Mouse (Mus musculus) hindbrain, postnatal 0 days (tissue): ENCODE measurements at regions not wholly inside any gene's neighbourhood (a gene's known extent, or its start where the extent isn't known, plus 50 kb on each side); places are given as distances from the start of the nearest gene placed in this dataset.

Experiments
- ATAC-seq: fragments of 200-750 bp; cut with Nextera tagmentation; 2 replicates; pipeline ENCODE4 v1.8.0; 2017; ENCODE audit warnings: mild to moderate bottlenecking, moderate TSS enrichment, moderate library complexity
- DNase-seq: peaks from one replicate; pipeline ENCODE4 v3.0.0-alpha.2; 2015; ENCODE audit warnings: low spot score
- H3K27ac ChIP-seq: fragments of 300-500 bp; sonication (generic); 2 replicates; pipeline ENCODE4 v1.5.1; 2014; ENCODE audit warnings: mild to moderate bottlenecking
- H3K27me3 ChIP-seq: fragments of 300-500 bp; sonication (generic); 2 replicates; pipeline ENCODE4 v1.6.1; 2014; ENCODE audit warnings: low read length, mixed read lengths; ENCODE audit not compliant: insufficient read depth
- H3K36me3 ChIP-seq: fragments of 300-500 bp; sonication (generic); 2 replicates; pipeline ENCODE4 v1.6.1; 2014; ENCODE audit warnings: low read length, mixed read lengths; ENCODE audit not compliant: insufficient read depth
- H3K4me1 ChIP-seq: fragments of 300-500 bp; sonication (generic); 2 replicates; pipeline ENCODE4 v1.6.1; 2014; ENCODE audit warnings: antibody characterized with exemption, low read length, mixed read lengths; ENCODE audit not compliant: insufficient read depth
- H3K4me2 ChIP-seq: fragments of 300-500 bp; sonication (generic); 2 replicates; pipeline ENCODE4 v1.6.1; 2014; ENCODE audit warnings: low read depth, mild to moderate bottlenecking, low read length, moderate library complexity, mixed read lengths
- H3K4me3 ChIP-seq: fragments of 300-500 bp; sonication (generic); 2 replicates; pipeline ENCODE4 v1.5.1; 2014; ENCODE audit warnings: low read length
- H3K9ac ChIP-seq: fragments of 300-500 bp; sonication (generic); replicated peaks from 2 replicates; pipeline ENCODE4 v1.6.1; 2014; ENCODE audit warnings: mild to moderate bottlenecking, low read length, moderate library complexity, mixed read lengths
- H3K9me3 ChIP-seq: fragments of 300-500 bp; sonication (generic); 2 replicates; pipeline ENCODE4 v1.6.1; 2016; ENCODE audit warnings: low read length, mixed read lengths
- CTCF ChIP-seq: IDR thresholded peaks from 2 replicates; pipeline ENCODE4 v1.5.1; 2016; ENCODE audit warnings: antibody characterized with exemption, control low read depth, low read depth
- WGBS: fragments of 180-500 bp; shearing (Covaris S2); extraction: QIAGEN DNeasy Blood & Tissue Kit; methylation state at CpG from one replicate; pipeline ENCODE4 v1.1.7; 2014; 5-methylcytosine and 5-hydroxymethylcytosine counted together

GRCm38 (mm10) chr3:142940874-142941273 is 59.1 kb upstream of the Pkn2 start:
- Histone ChIP-seq H3K9me3 (no peaks in the 10 kb centered on the region), H3K36me3 (no peaks in the 10 kb centered on the region), H3K4me2 (no peak overlapping the region), H3K4me1 (no peaks in the 10 kb centered on the region), H3K9ac (no peak overlapping the region), H3K4me3 (no peak overlapping the region), H3K27ac (no peak overlapping the region), H3K27me3 (no peaks in the 10 kb centered on the region)
- ATAC-seq = no peak
- DNase-seq = no peak
- WGBS = 77% methylated on average over 5 of the region's 5 CpGs
- TF ChIP-seq CTCF = no peak

- 80% methylated on average over 1 of the region's 1 CpGs for WGBS
- no peak for TF ChIP-seq CTCF
- H3K9me3 ChIP-seq = no peaks in the 10 kb centered on the region
These were observed 58.0 kb upstream of the Pkn2 start for GRCm38 (mm10) chr3:142939773-142940172.

GRCm38 (mm10) chr3:142935949-142936348 is 54.1 kb upstream of the Pkn2 start:
- H3K9ac ChIP-seq = no peak overlapping the region
- DNase-seq (no peak), ATAC-seq (no peak)
- H3K36me3 ChIP-seq = no peaks in the 10 kb centered on the region
- 63% methylated on average over 5 of the region's 5 CpGs for WGBS
- H3K4me1 ChIP-seq = no peaks in the 10 kb centered on the region
- TF ChIP-seq CTCF = no peak
- H3K27ac ChIP-seq = no peak overlapping the region
- H3K9me3 ChIP-seq = no peaks in the 10 kb centered on the region
- no peak overlapping the region for H3K4me2 ChIP-seq
- H3K27me3 ChIP-seq = no peaks in the 10 kb centered on the region
- no peak overlapping the region for H3K4me3 ChIP-seq

More at GRCm38 (mm10) chr3:142939773-142940172, 58.0 kb upstream of the Pkn2 start:
- Histone ChIP-seq H3K4me1 (no peaks in the 10 kb centered on the region), H3K9ac (no peak overlapping the region), H3K4me3 (no peak overlapping the region), H3K27ac (no peak overlapping the region), H3K4me2 (no peak overlapping the region), H3K36me3 (no peaks in the 10 kb centered on the region), H3K27me3 (no peaks in the 10 kb centered on the region)
- ATAC-seq (no peak), DNase-seq (no peak)

GRCm38 (mm10) chr3:142934326-142934725 is 52.5 kb upstream of the Pkn2 start:
- H3K9ac ChIP-seq = no peak overlapping the region
- 0 out of 2 replicates have a peak, but pooled peaks have one; percentile 18 for ATAC-seq
- no peaks in the 10 kb centered on the region for H3K9me3 ChIP-seq
- no peak overlapping the region for H3K4me3 ChIP-seq
- no peak for TF ChIP-seq CTCF
- no peak overlapping the region for H3K27ac ChIP-seq
- no peaks in the 10 kb centered on the region for H3K27me3 ChIP-seq
- WGBS = 73% methylated on average over 5 of the region's 5 CpGs
- H3K4me1 ChIP-seq = no peaks in the 10 kb centered on the region
- DNase-seq = no peak
- no peak overlapping the region for H3K4me2 ChIP-seq
- H3K36me3 ChIP-seq = no peaks in the 10 kb centered on the region

GRCm38 (mm10) chr3:142933684-142934259 is 52.0 kb upstream of the Pkn2 start:
- 21% methylated on average over 5 of the region's 5 CpGs for WGBS
- Histone ChIP-seq H3K4me2 (no peak overlapping the region), H3K4me1 (no peaks in the 10 kb centered on the region)

More at GRCm38 (mm10) chr3:142933684-142934259, 52.0 kb upstream of the Pkn2 start:
- no peak for TF ChIP-seq CTCF
- Histone ChIP-seq H3K9ac (no peak overlapping the region), H3K9me3 (no peaks in the 10 kb centered on the region), H3K36me3 (no peaks in the 10 kb centered on the region), H3K27ac (no peak overlapping the region), H3K27me3 (no peaks in the 10 kb centered on the region), H3K4me3 (no peak overlapping the region)
- ATAC-seq (no peak), DNase-seq (peak; percentile 57)
